Mouse (Mus musculus): ENCODE data around the gene Tbx1. TPM values are rescaled to one million over a fixed set of nuclear protein-coding genes. Genes with fewer than 3 reads are reported as not detected.
"Not testable (repeated sequence)": the region's sequence is repeated elsewhere in the genome, so short reads cannot be mapped to it uniquely, and the experiment has no call there.

Gene Tbx1
- polyA plus RNA-seq, 1 experiment: 0.76 TPM

- no peak for DNase-seq (ENCODE audit: low read depth)
Observed at GRCm38 (mm10) chr16:18552106-18552710, 38.3 kb downstream of the Tbx1 start.

GRCm38 (mm10) chr16:18551604-18552003 lies 38.9 kb downstream of the Tbx1 start:
- DNase-seq (ENCODE audit: low read depth): no peak

GRCm38 (mm10) chr16:18547891-18548290 lies 42.6 kb downstream of the Tbx1 start:
- peak; percentile 58 for DNase-seq (ENCODE audit: low read depth)

- no peak for DNase-seq (ENCODE audit: low read depth)
Observed at GRCm38 (mm10) chr16:18543151-18543829, 47.2 kb downstream of the Tbx1 start.

GRCm38 (mm10) chr16:18539281-18539680 lies 51.2 kb downstream of the Tbx1 start:
- no peak for DNase-seq (ENCODE audit: low read depth)

GRCm38 (mm10) chr16:18537407-18537990 lies 53.0 kb downstream of the Tbx1 start:
- peak; percentile 65 for DNase-seq (ENCODE audit: low read depth)

GRCm38 (mm10) chr16:18533061-18533460 lies 57.4 kb downstream of the Tbx1 start:
- DNase-seq (ENCODE audit: low read depth): not testable (repeated sequence)

Other genes starting within 250 kb of the Tbx1 start
- gene Tango2, start 242.6 kb downstream of the Tbx1 start, polyA plus RNA-seq (2012; rRNA removed): 31.0 and 43.2 TPM in 2 replicates
- 56.5 and 57.9 TPM in 2 replicates for gene Arvcf, start 242.5 kb downstream of the Tbx1 start, polyA plus RNA-seq (2012; rRNA removed)
- 15.9 and 22.6 TPM in 2 replicates for gene Txnrd2, start 164.3 kb downstream of the Tbx1 start, polyA plus RNA-seq (2012; rRNA removed)
- gene Comt, start 163.8 kb downstream of the Tbx1 start, polyA plus RNA-seq (2012; rRNA removed): 412 and 687 TPM in 2 replicates
- 9.3 and 11.4 TPM in 2 replicates for gene Gnb1l, start 92.0 kb downstream of the Tbx1 start, polyA plus RNA-seq (2012; rRNA removed)
- gene Rtl10, start 91.8 kb downstream of the Tbx1 start, polyA plus RNA-seq (2012; rRNA removed): 6.2 and 7.1 TPM in 2 replicates
- gene Gp1bb, start 31.7 kb upstream of the Tbx1 start, polyA plus RNA-seq (2012; rRNA removed): 0.51 and 0.53 TPM in 2 replicates
- 2.1 and 4.8 TPM in 2 replicates for gene Gm49601, start 35.8 kb upstream of the Tbx1 start, polyA plus RNA-seq (2012; rRNA removed)
- gene Sept5, start 39.3 kb upstream of the Tbx1 start, polyA plus RNA-seq (2012; rRNA removed): 11.9 and 13.7 TPM in 2 replicates
- 98.6 and 114 TPM in 2 replicates for gene Cldn5, start 186.2 kb upstream of the Tbx1 start, polyA plus RNA-seq (2012; rRNA removed)
- 45.6 and 55.1 TPM in 2 replicates for gene Ufd1, start 221.1 kb upstream of the Tbx1 start, polyA plus RNA-seq (2012; rRNA removed)
- gene Cdc45, start 221.3 kb upstream of the Tbx1 start, polyA plus RNA-seq (2012; rRNA removed): 6.7 and 9.1 TPM in 2 replicates
- gene 2510002D24Rik, start 245.9 kb upstream of the Tbx1 start, polyA plus RNA-seq (2012; rRNA removed): 54.1 and 57.3 TPM in 2 replicates
- gene Gm28539, start 245.9 kb upstream of the Tbx1 start, polyA plus RNA-seq (2012; rRNA removed): 3.8 TPM in 1 of 2 replicates, not detected in the other

All from gonadal fat pad, adult 2 months (tissue).